Mouse (Mus musculus) T-helper 1 cell (primary cell): ENCODE results near the gene Adcy9.
"Not testable (repeated sequence)": the region's sequence is repeated elsewhere in the genome, so short reads cannot be mapped to it uniquely, and the experiment has no call there.

Experiments used
- in situ Hi-C: fragments of 300-600 bp; cut with MboI, MseI; formaldehyde crosslinking; loops from one replicate; pipeline ENCODE4 v1.15.1; 2025; ENCODE audit warnings: high pct_unique_total_duplicates

Adcy9 gene

DNA sequence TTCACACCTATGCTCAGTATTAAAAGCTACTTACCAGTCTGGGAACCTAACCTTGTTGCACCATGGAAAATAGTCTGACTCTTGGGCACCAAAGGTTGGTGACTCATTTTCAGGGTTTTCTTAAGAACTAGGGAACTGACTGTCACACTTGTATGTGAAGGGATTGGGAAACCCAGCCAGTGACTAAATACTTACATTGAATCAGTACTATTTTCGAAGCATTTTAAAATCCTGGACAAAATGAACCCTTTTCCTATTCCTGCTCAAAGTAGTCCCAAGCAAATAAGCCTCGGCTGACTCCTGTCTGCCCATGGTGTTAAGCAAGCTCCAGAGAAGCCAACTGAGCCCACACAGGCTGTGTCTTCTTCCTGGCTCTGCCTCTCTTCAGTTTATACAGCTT, 144.1 kb downstream of the Adcy9 start:
- in situ Hi-C loops, result loop anchor here (25.0 kb wide), 1 partner anchor 214 kb away; no protein-coding TSS in a partner anchor

- in situ Hi-C loops, result no loop called here
These were observed 146.4 kb downstream of the Adcy9 start for GRCm38 (mm10) chr16:4273702-4274476.

DNA sequence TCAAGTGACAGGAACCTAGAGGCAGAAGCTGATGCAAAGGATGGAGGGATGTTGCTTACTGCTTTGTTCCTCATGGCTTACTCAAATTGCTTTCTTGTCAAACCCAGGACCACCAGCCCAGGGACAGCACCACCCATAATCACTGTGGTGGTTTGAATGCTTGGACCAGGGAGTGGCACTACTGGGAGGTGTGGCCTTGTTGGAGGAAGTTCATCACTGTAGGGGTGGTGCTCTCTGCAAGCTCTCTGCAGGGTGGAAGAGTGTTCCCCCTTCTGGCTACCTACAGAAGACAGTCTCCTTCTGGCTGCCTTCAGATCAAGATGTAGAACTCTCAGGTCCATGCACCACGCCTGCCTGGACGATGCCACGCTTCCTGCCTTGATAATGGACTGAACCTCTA, 148.0 kb downstream of the Adcy9 start:
- in situ Hi-C loops, result no loop called here

DNA sequence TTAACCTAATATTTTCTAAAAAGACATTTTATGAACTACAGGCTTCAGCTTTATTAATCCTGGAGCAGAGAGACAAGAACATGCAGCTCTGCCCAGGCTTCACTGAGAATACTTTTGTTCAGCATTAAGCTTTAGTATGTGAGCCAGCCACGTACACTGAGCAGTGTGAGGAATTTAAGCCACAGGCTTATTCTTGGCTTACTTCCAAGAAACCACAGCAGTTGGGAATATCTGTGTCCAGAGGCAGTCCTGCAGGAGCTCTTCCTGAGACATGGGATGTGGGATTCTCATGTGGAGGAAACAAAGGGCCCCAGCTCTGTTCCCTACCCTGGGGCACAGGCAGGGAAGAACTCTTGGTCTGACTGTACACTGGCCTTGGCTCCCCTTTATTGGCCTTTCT, 149.4 kb downstream of the Adcy9 start:
- in situ Hi-C loops, result no loop called here

DNA sequence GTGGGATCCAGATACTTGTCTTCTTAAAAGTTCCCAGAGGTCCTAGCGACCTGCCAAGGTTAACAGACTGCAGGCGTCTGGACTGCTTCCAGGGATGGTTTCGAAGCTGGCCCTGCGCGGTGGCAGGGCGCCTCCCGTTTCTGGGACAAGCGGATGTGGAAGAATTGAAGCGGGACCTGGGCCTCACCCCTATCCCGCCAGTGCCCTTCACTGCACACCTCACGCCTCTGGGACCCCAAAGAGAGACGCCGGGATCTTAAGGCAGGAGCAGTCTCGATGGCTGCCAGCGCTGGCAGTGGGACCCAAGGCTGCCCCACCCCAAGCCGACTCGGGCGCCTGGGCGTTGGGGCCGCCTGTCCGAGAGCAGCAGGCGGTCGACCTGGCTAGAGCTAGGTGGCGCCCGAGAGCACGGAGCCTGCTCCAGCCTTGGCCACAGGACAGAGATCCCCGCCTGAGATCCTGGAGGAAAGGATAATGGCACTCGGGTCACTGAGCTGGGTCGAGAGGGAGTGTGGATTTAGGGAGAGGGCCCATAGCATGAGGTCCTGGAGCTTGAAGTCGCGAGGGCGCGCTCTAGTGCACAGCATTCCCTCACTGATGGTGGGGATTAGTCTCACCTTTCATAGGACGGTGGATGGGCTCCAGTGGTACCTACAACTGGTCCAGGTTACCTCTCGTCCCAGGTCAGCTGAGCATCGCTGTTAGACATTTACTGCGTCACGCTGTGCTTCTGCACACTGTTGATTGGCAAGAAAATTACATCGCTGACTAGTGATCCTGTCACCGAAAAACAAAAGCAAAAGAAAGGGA, 152.2 kb downstream of the Adcy9 start:
- in situ Hi-C loops, result no loop called here

GRCm38 (mm10) chr16:4267453-4267852, 152.8 kb downstream of the Adcy9 start:
- in situ Hi-C loops, result no loop called here

DNA sequence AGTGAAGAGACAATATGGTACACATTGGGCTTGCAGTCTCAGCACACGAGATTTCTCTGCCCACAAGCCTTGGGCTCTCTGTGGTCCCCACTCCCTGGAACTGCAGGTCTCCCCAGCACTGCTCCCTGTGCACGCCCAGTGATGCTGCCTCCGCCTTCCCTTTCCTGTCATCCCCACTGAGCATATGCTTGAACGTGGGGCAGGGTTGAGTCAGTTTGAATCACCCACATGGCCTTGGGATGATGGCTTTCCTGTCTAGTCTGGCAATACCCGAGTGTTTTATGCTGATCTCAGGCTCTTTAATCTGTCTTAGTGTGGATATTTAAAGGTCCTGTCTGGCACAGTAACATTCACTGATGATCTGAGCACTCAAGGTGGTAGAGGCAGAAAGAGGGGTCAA, 154.9 kb downstream of the Adcy9 start:
- in situ Hi-C loops, result no loop called here

DNA sequence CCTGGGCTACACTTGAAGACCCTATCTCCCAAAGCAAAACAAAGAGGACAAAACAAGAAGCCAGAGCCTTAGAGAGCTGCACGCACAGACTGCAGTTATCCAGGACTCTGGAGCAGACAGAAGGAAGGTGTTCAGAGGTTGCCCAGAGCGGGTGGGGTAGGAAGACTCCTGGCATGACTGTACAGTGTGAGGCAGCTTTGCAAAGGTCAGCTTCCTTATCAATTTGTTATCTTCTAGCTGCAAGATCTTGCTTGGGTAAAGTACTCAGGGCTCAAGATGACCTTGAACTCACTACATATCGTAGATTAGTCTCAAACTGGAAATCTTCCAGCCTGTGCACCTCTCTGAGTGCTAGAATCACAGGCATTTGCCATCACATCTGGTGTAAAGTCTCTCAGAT, 156.8 kb downstream of the Adcy9 start:
- in situ Hi-C loops, result no loop called here

GRCm38 (mm10) chr16:4257546-4257945, 162.8 kb downstream of the Adcy9 start:
- in situ Hi-C loops, result no loop called here

- in situ Hi-C loops, result no loop called here
These were observed 171.5 kb downstream of the Adcy9 start for GRCm38 (mm10) chr16:4248791-4249190.

DNA sequence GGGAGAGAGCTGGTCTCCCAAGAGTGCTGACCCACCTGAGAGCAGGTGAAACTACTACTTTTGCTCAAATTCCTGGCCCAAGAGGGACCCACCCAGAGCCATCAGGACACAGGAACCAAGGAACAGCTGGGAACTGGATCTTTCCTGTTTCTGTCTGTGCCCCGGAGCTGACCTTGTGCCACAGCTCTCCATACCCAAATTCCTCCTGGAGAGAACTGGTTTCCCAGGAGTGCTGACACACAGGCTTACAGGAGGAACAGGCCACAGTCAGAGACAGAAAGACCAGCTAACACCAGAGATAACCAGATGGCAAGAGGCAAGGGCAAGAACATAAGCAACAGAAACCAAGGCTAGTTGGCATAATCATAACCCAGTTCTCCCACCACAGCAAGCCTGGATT, 175.1 kb downstream of the Adcy9 start:
- in situ Hi-C loops, result not testable (repeated sequence)
